Mouse (Mus musculus) lung, embryonic 14.5 days (tissue): ENCODE data around the gene Zmat5. TPM values are rescaled to one million over a fixed set of nuclear protein-coding genes. Genes with fewer than 3 reads are reported as not detected.

ENCODE experiments used
- ATAC-seq: fragments of 200-750 bp; cut with Nextera tagmentation; 2 replicates; pipeline ENCODE4 v1.8.0; 2017; ENCODE audit warnings: mild to moderate bottlenecking, moderate TSS enrichment, moderate library complexity; ENCODE audit not compliant: insufficient read depth
- DNase-seq: peaks from one replicate; pipeline ENCODE4 v3.0.0-alpha.2; 2015
- H3K27ac ChIP-seq: fragments of 300-500 bp; sonication (generic); 2 replicates; pipeline ENCODE4 v1.5.1; 2014; ENCODE audit warnings: low read depth, mild to moderate bottlenecking, moderate library complexity
- H3K27me3 ChIP-seq: fragments of 300-500 bp; sonication (generic); 2 replicates; pipeline ENCODE4 v1.6.1; 2014; ENCODE audit warnings: low read length, control low read depth; ENCODE audit not compliant: insufficient read depth
- H3K36me3 ChIP-seq: fragments of 300-500 bp; sonication (generic); 2 replicates; pipeline ENCODE4 v1.6.1; 2014; ENCODE audit warnings: control low read depth; ENCODE audit not compliant: insufficient read depth
- H3K4me1 ChIP-seq: fragments of 300-500 bp; sonication (generic); 2 replicates; pipeline ENCODE4 v1.6.1; 2014; ENCODE audit warnings: antibody characterized with exemption, control low read depth; ENCODE audit not compliant: insufficient read depth
- H3K4me2 ChIP-seq: fragments of 300-500 bp; sonication (generic); 2 replicates; pipeline ENCODE4 v1.6.1; 2014; ENCODE audit warnings: mild to moderate bottlenecking
- H3K4me3 ChIP-seq: fragments of 300-500 bp; sonication (generic); 2 replicates; pipeline ENCODE4 v1.5.1; 2014; ENCODE audit warnings: low read depth, low read length
- H3K9ac ChIP-seq: fragments of 300-500 bp; sonication (generic); 2 replicates; pipeline ENCODE4 v1.6.1; 2014
- H3K9me3 ChIP-seq: fragments of 300-500 bp; sonication (generic); 2 replicates; pipeline ENCODE4 v1.6.1; 2016; ENCODE audit warnings: low read depth, low read length, control low read depth
- CTCF ChIP-seq: IDR thresholded peaks from 2 replicates; pipeline ENCODE4 v1.5.1; 2016; ENCODE audit warnings: antibody characterized with exemption, low read depth
- WGBS: fragments of 180-500 bp; shearing (Covaris S2); extraction: QIAGEN DNeasy Blood & Tissue Kit; methylation state at CpG from one replicate; pipeline ENCODE4 v1.1.7; 2014; 5-methylcytosine and 5-hydroxymethylcytosine counted together
- polyA plus RNA-seq: library from polyadenylated mRNA; unstranded; fragments of >200 nt; fragmentation: Nextera tagmentation; extraction: Ambion mirVana; gene quantifications from 2 replicates; pipeline ENCODE4 v1.2.1, GENCODE M21; 2014

Zmat5 gene
- polyA plus RNA-seq, 1 experiment from 2014 or later = 70.4 TPM

GRCm38 (mm10) chr11:4674593-4674992 is 29.9 kb upstream of the Zmat5 start:
- Histone ChIP-seq H3K27me3 (no peaks in the 10 kb centered on the region), H3K36me3 (peaks cover 57% of the 10 kb centered on the region), H3K9ac (no peak overlapping the region), H3K4me1 (no peaks in the 10 kb centered on the region), H3K9me3 (no peaks in the 10 kb centered on the region), H3K27ac (no peak overlapping the region), H3K4me3 (no peak overlapping the region), H3K4me2 (no peak overlapping the region)
- no peak for TF ChIP-seq CTCF
- ATAC-seq (no peak), DNase-seq (no peak)
- WGBS = 89% methylated on average over 1 of the region's 1 CpGs

GRCm38 (mm10) chr11:4675126-4675562 is 29.3 kb upstream of the Zmat5 start:
- Histone ChIP-seq H3K27ac (no peak overlapping the region), H3K9me3 (no peaks in the 10 kb centered on the region), H3K27me3 (no peaks in the 10 kb centered on the region), H3K4me2 (no peak overlapping the region), H3K36me3 (peaks cover 59% of the 10 kb centered on the region), H3K9ac (no peak overlapping the region), H3K4me1 (no peaks in the 10 kb centered on the region), H3K4me3 (no peak overlapping the region)
- TF ChIP-seq CTCF = no peak
- 58% methylated on average over 6 of the region's 6 CpGs for WGBS
- DNase-seq = peak; percentile 8
- peak; percentile 62; the same call in 1 of the 2 replicates for ATAC-seq

GRCm38 (mm10) chr11:4675693-4676092 is 28.8 kb upstream of the Zmat5 start:
- no peak for ATAC-seq
- H3K27ac ChIP-seq = no peak overlapping the region
- no peaks in the 10 kb centered on the region for H3K4me1 ChIP-seq
- H3K4me2 ChIP-seq = no peak overlapping the region
- DNase-seq = no peak
- no peak for TF ChIP-seq CTCF
- H3K9me3 ChIP-seq = no peaks in the 10 kb centered on the region
- H3K27me3 ChIP-seq = no peaks in the 10 kb centered on the region
- H3K4me3 ChIP-seq = no peak overlapping the region
- no peak overlapping the region for H3K9ac ChIP-seq
- 82% methylated on average over 6 of the region's 6 CpGs for WGBS
- peaks cover 56% of the 10 kb centered on the region for H3K36me3 ChIP-seq

GRCm38 (mm10) chr11:4677250-4677872 is 27.1 kb upstream of the Zmat5 start:
- Histone ChIP-seq H3K9ac (no peak overlapping the region), H3K27ac (no peak overlapping the region), H3K9me3 (no peaks in the 10 kb centered on the region), H3K36me3 (peaks cover 70% of the 10 kb centered on the region), H3K27me3 (no peaks in the 10 kb centered on the region), H3K4me2 (no peak overlapping the region), H3K4me3 (no peak overlapping the region), H3K4me1 (no peaks in the 10 kb centered on the region)
- ATAC-seq (0 out of 2 replicates have a peak, but pooled peaks have one; percentile 45), DNase-seq (no peak)
- TF ChIP-seq CTCF = no peak
- WGBS = 80% methylated on average over 7 of the region's 7 CpGs

- no peak overlapping the region for H3K4me3 ChIP-seq
- H3K9me3 ChIP-seq = no peaks in the 10 kb centered on the region
- H3K36me3 ChIP-seq = peaks cover 72% of the 10 kb centered on the region
- H3K4me1 ChIP-seq = no peaks in the 10 kb centered on the region
- H3K27ac ChIP-seq = no peak overlapping the region
- ATAC-seq (no peak), DNase-seq (no peak)
- no peak overlapping the region for H3K4me2 ChIP-seq
- 67% methylated on average over 13 of the region's 13 CpGs for WGBS
- H3K9ac ChIP-seq = no peak overlapping the region
- no peaks in the 10 kb centered on the region for H3K27me3 ChIP-seq
- no peak for TF ChIP-seq CTCF
These were observed 25.6 kb upstream of the Zmat5 start for GRCm38 (mm10) chr11:4678700-4679440.

GRCm38 (mm10) chr11:4679441-4679832 is 25.0 kb upstream of the Zmat5 start:
- ATAC-seq = no peak
- Histone ChIP-seq H3K4me2 (no peak overlapping the region), H3K27me3 (no peaks in the 10 kb centered on the region), H3K9me3 (no peaks in the 10 kb centered on the region), H3K9ac (no peak overlapping the region), H3K4me1 (no peaks in the 10 kb centered on the region), H3K36me3 (peaks cover 70% of the 10 kb centered on the region), H3K27ac (no peak overlapping the region), H3K4me3 (no peak overlapping the region)
- no peak for TF ChIP-seq CTCF
- WGBS = 91% methylated on average over 12 of the region's 12 CpGs
- no peak for DNase-seq

- no peaks in the 10 kb centered on the region for H3K4me1 ChIP-seq
- ATAC-seq = no peak
- no peak for DNase-seq
- TF ChIP-seq CTCF = no peak
- no peaks in the 10 kb centered on the region for H3K9me3 ChIP-seq
- H3K9ac ChIP-seq = no peak overlapping the region
- H3K27me3 ChIP-seq = no peaks in the 10 kb centered on the region
- no peak overlapping the region for H3K4me2 ChIP-seq
- H3K4me3 ChIP-seq = no peak overlapping the region
- peaks cover 64% of the 10 kb centered on the region for H3K36me3 ChIP-seq
- WGBS = 39% methylated on average over 3 of the region's 3 CpGs
- no peak overlapping the region for H3K27ac ChIP-seq
These were observed 24.4 kb upstream of the Zmat5 start for GRCm38 (mm10) chr11:4680126-4680525.
